Mouse (Mus musculus) liver, embryonic 11.5 days (tissue): ENCODE measurements around the gene Asf1a. TPM values are rescaled to one million over a fixed set of nuclear protein-coding genes. Genes with fewer than 3 reads are reported as not detected.

ENCODE experiments used
- polyA plus RNA-seq: library from polyadenylated mRNA; unstranded; fragments of >200 nt; fragmentation: Nextera tagmentation; extraction: Ambion mirVana; gene quantifications from 2 replicates; pipeline ENCODE4 v1.2.1, GENCODE M21; 2014

Asf1a gene
- polyA plus RNA-seq, 1 experiment from 2014 or later = 175 TPM

Other genes with a start within 250 kb of the Asf1a start
- gene Cep85l, start 216.8 kb upstream of the Asf1a start, polyA plus RNA-seq = 2.6 and 3.0 TPM in 2 replicates
- 9.1 and 9.2 TPM in 2 replicates for gene Mcm9, start 33.7 kb downstream of the Asf1a start, polyA plus RNA-seq
- 1.7 and 1.9 TPM in 2 replicates for gene Fam184a, start 154.4 kb downstream of the Asf1a start, polyA plus RNA-seq